Mouse (Mus musculus): ENCODE measurements around the gene Cldn8. TPM values are rescaled to one million over a fixed set of nuclear protein-coding genes. Genes with fewer than 3 reads are reported as not detected.

Gene Cldn8
- polyA plus RNA-seq, 2 experiments from 2014 or later = not detected

Other genes with a start within 250 kb of the Cldn8 start
- gene Cldn17, start 56.2 kb downstream of the Cldn8 start, polyA plus RNA-seq (2017; shearing (Covaris generic)) = not detected
- not detected for gene Krtap24-1, start 49.1 kb upstream of the Cldn8 start, polyA plus RNA-seq (2017; shearing (Covaris generic))
- not detected for gene 2310079G19Rik, start 64.5 kb upstream of the Cldn8 start, polyA plus RNA-seq (2017; shearing (Covaris generic))
- gene Krtap26-1, start 84.6 kb upstream of the Cldn8 start, polyA plus RNA-seq (2017; shearing (Covaris generic)) = not detected
- not detected for gene Krtap27-1, start 108.5 kb upstream of the Cldn8 start, polyA plus RNA-seq (2017; shearing (Covaris generic))
- gene 2310061N02Rik, start 144.8 kb upstream of the Cldn8 start, polyA plus RNA-seq (2017; shearing (Covaris generic)) = not detected
- not detected for gene Krtap13-1, start 165.7 kb upstream of the Cldn8 start, polyA plus RNA-seq (2017; shearing (Covaris generic))
- gene Krtap13, start 188.5 kb upstream of the Cldn8 start, polyA plus RNA-seq (2017; shearing (Covaris generic)) = not detected
- gene 2310034C09Rik, start 195.7 kb upstream of the Cldn8 start, polyA plus RNA-seq (2017; shearing (Covaris generic)) = not detected
- gene 2310057N15Rik, start 211.0 kb upstream of the Cldn8 start, polyA plus RNA-seq (2017; shearing (Covaris generic)) = not detected
- gene Gm5965, start 214.7 kb upstream of the Cldn8 start, polyA plus RNA-seq (2017; shearing (Covaris generic)) = not detected
- not detected for gene Gm20741, start 249.0 kb upstream of the Cldn8 start, polyA plus RNA-seq (2017; shearing (Covaris generic))